Mouse (Mus musculus) megakaryocyte progenitor cell, adult 5-6 weeks (primary cell): ENCODE data around the gene Tmem54. TPM values are rescaled to one million over a fixed set of nuclear protein-coding genes. Genes with fewer than 3 reads are reported as not detected.

Source experiments
- ATAC-seq: replicated peaks from 2 replicates; pipeline ENCODE4 v1.8.0; 2016; ENCODE audit warnings: mild to moderate bottlenecking, moderate TSS enrichment, inconsistent platforms; ENCODE audit not compliant: poor library complexity
- total RNA-seq, 2 experiments: library from RNA; stranded (forward) in 1 of 2; stranded (reverse) in 1 of 2; fragments of 157-497, 149-512 nt in 1 of 2; fragments of 200-1000 nt in 1 of 2; gene quantifications; 2 replicates each; pipeline versions ENCODE4 v1.2.3 to v1.2.4; 2015 to 2017

Gene Tmem54
- total RNA-seq, 2 experiments from 2014 or later = 0.12 TPM; not detected in 1

GRCm38 (mm10) chr4:129146392-129146791 is 41.0 kb downstream of the Tmem54 start:
- ATAC-seq = peak; percentile 29; the same call in 1 of the 2 replicates

GRCm38 (mm10) chr4:129147552-129148103 is 42.3 kb downstream of the Tmem54 start:
- no peak for ATAC-seq

- ATAC-seq = no peak
Measured at GRCm38 (mm10) chr4:129149321-129149720, 44.0 kb downstream of the Tmem54 start.

- no peak for ATAC-seq
Measured at GRCm38 (mm10) chr4:129151276-129151811, 46.0 kb downstream of the Tmem54 start.

GRCm38 (mm10) chr4:129157541-129157940 is 52.2 kb downstream of the Tmem54 start:
- ATAC-seq = no peak

- peak; percentile 95 for ATAC-seq
Measured at GRCm38 (mm10) chr4:129158549-129158948, 53.2 kb downstream of the Tmem54 start.

- no peak for ATAC-seq
Measured at GRCm38 (mm10) chr4:129161076-129161475, 55.7 kb downstream of the Tmem54 start.

Other genes with a start within 250 kb of the Tmem54 start
- 0.62 and 0.66 TPM in 2 replicates for gene Trim62, start 222.0 kb upstream of the Tmem54 start, total RNA-seq (2015)
- gene Trim62, start 222.0 kb upstream of the Tmem54 start, total RNA-seq (2017) = 0.33 and 0.41 TPM in 2 replicates
- gene Azin2, start 143.1 kb upstream of the Tmem54 start, total RNA-seq (2015) = 0.91 and 1.7 TPM in 2 replicates
- gene Azin2, start 143.1 kb upstream of the Tmem54 start, total RNA-seq (2017) = 2.1 and 2.2 TPM in 2 replicates
- 97.7 and 107 TPM in 2 replicates for gene Ak2, start 113.6 kb upstream of the Tmem54 start, total RNA-seq (2015)
- gene Ak2, start 113.6 kb upstream of the Tmem54 start, total RNA-seq (2017) = 165 and 176 TPM in 2 replicates
- 24.5 and 29.0 TPM in 2 replicates for gene Rnf19b, start 47.3 kb upstream of the Tmem54 start, total RNA-seq (2015)
- 44.3 and 49.5 TPM in 2 replicates for gene Rnf19b, start 47.3 kb upstream of the Tmem54 start, total RNA-seq (2017)
- gene Hpca, start 16.5 kb downstream of the Tmem54 start, total RNA-seq (2015) = not detected in 2 replicates
- gene Hpca, start 16.5 kb downstream of the Tmem54 start, total RNA-seq (2017) = not detected in 2 replicates
- gene Fndc5, start 31.5 kb downstream of the Tmem54 start, total RNA-seq (2015) = not detected in 2 replicates
- not detected in 2 replicates for gene Fndc5, start 31.5 kb downstream of the Tmem54 start, total RNA-seq (2017)
- 25.1 and 42.6 TPM in 2 replicates for gene S100pbp, start 84.2 kb downstream of the Tmem54 start, total RNA-seq (2015)
- 13.2 and 23.5 TPM in 2 replicates for gene S100pbp, start 84.2 kb downstream of the Tmem54 start, total RNA-seq (2017)
- 25.2 and 28.0 TPM in 2 replicates for gene Yars, start 84.2 kb downstream of the Tmem54 start, total RNA-seq (2015)
- gene Yars, start 84.2 kb downstream of the Tmem54 start, total RNA-seq (2017) = 55.3 and 60.7 TPM in 2 replicates
- 0.12 and 0.25 TPM in 2 replicates for gene C77080, start 155.9 kb downstream of the Tmem54 start, total RNA-seq (2015)
- gene C77080, start 155.9 kb downstream of the Tmem54 start, total RNA-seq (2017) = not detected in 2 replicates
- gene Sync, start 182.1 kb downstream of the Tmem54 start, total RNA-seq (2015) = not detected in 2 replicates
- gene Sync, start 182.1 kb downstream of the Tmem54 start, total RNA-seq (2017) = 0.08 TPM in 1 of 2 replicates, not detected in the other
- 233 and 259 TPM in 2 replicates for gene Rbbp4, start 229.8 kb downstream of the Tmem54 start, total RNA-seq (2015)
- gene Rbbp4, start 229.8 kb downstream of the Tmem54 start, total RNA-seq (2017) = 122 and 137 TPM in 2 replicates
- gene Zbtb8os, start 230.1 kb downstream of the Tmem54 start, total RNA-seq (2015) = 81.4 and 89.6 TPM in 2 replicates
- 94.6 and 102 TPM in 2 replicates for gene Zbtb8os, start 230.1 kb downstream of the Tmem54 start, total RNA-seq (2017)